Mouse (Mus musculus): Measurements from ENCODE around the gene Cd27. TPM values are rescaled to one million over a fixed set of nuclear protein-coding genes. Genes with fewer than 3 reads are reported as not detected.
"Not testable (repeated sequence)": the region's sequence is repeated elsewhere in the genome, so short reads cannot be mapped to it uniquely, and the experiment has no call there.

The Cd27 gene
- polyA plus RNA-seq (2016; fragmentation: Nextera tagmentation; extraction: Ambion mirVana), result 1.8 and 3.1 TPM in 2 replicates

- Histone ChIP-seq H3K27me3 (no peaks in the 10 kb centered on the region), H3K4me2 (replicated peaks) (no peak within 1 kb of the TSS), H3K4me3 (no peak within 1 kb of the TSS), H3K36me3 (no peaks in the 10 kb centered on the region), H3K27ac (no peak within 1 kb of the TSS), H3K9me3 (no peaks in the 10 kb centered on the region), H3K4me1 (peaks cover 6% of the 10 kb centered on the region; the same call in 1 of the 2 replicates), H3K9ac (0 out of 2 replicates have a peak within 1 kb of the TSS, but pooled peaks have one; percentile 5)
- no peak for ATAC-seq (ENCODE audit: insufficient number of reproducible peaks, insufficient read depth, low FRiP score, low TSS enrichment)
- 34% methylated on average over 6 of the region's 6 CpGs for WGBS
Measured at GRCm38 (mm10) chr6:125236782-125237181, at the start of gene Cd27. Gene Cd27, minus strand, starts transcription at chr6:125237010.

- no peaks in the 10 kb centered on the region for H3K27me3 ChIP-seq
- H3K27ac ChIP-seq, result no peak within 1 kb of the TSS
- no peaks in the 10 kb centered on the region for H3K36me3 ChIP-seq
- no peak within 1 kb of the TSS for H3K4me3 ChIP-seq
- no peaks in the 10 kb centered on the region for H3K4me1 ChIP-seq
- 0 out of 2 replicates have a peak, but pooled peaks have one; percentile 15 for ATAC-seq (ENCODE audit: insufficient number of reproducible peaks, insufficient read depth, low FRiP score, low TSS enrichment)
- 95% methylated on average over 22 of the region's 22 CpGs for WGBS
- no peaks in the 10 kb centered on the region for H3K9me3 ChIP-seq
- no peak within 1 kb of the TSS for H3K9ac ChIP-seq
- no peak within 1 kb of the TSS for H3K4me2 ChIP-seq (replicated peaks)
Measured at GRCm38 (mm10) chr6:125285890-125286289, 49.1 kb upstream of the Cd27 start, which contains the start of gene Tuba3a. Gene Tuba3a, minus strand, starts transcription at chr6:125286042.

DNA sequence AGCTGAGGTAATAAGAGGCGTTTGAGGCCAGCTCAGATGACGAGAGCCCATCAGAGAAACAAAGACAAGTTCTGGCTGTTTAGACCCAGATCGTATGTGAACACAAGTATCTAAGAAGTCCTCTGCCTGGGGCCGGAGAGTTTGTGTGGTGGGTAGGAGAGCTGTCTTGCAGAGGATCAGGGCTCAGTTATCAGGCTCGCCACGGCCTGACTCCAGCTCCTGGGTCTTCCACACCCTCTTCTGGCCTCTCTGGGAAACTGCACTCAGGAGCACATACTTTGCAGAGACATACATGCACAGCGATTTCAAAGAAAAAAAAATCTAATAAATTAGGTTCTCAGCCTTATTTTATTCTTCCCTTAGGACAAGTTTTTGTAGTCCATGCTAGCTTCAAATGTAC lies 47.9 kb upstream of the Cd27 start:
- Histone ChIP-seq H3K9ac (no peak overlapping the region), H3K4me2 (replicated peaks) (no peak overlapping the region), H3K4me1 (no peaks in the 10 kb centered on the region), H3K27me3 (no peaks in the 10 kb centered on the region), H3K9me3 (no peaks in the 10 kb centered on the region), H3K27ac (no peak overlapping the region), H3K36me3 (no peaks in the 10 kb centered on the region), H3K4me3 (no peak overlapping the region)
- ATAC-seq (ENCODE audit: insufficient number of reproducible peaks, insufficient read depth, low FRiP score, low TSS enrichment), result no peak
- WGBS, result 89% methylated on average over 7 of the region's 7 CpGs

DNA sequence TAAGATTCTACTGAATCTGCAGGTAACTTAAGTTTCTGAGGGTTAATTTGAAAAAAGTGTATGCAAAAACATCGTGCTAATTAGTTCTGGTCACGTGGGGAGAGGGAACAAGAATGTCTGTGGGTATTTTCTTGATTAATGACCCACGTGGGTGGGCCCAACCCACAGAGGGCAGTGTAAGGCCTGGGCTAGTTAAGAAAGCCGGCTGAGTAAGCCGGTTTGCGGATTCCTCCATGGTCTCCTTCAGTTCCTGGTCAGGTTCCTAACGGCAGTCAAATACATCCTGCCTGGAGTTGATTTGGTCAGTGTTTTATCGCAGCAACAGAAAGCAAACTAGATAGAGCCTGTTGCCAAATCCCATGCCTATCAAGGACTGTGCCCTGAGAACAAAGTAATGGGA lies 47.4 kb upstream of the Cd27 start:
- H3K27me3 ChIP-seq, result no peaks in the 10 kb centered on the region
- no peaks in the 10 kb centered on the region for H3K9me3 ChIP-seq
- no peak overlapping the region for H3K4me3 ChIP-seq
- no peaks in the 10 kb centered on the region for H3K36me3 ChIP-seq
- no peak overlapping the region for H3K4me2 ChIP-seq (replicated peaks)
- no peak for ATAC-seq (ENCODE audit: insufficient number of reproducible peaks, insufficient read depth, low FRiP score, low TSS enrichment)
- no peak overlapping the region for H3K27ac ChIP-seq
- no peak overlapping the region for H3K9ac ChIP-seq
- H3K4me1 ChIP-seq, result no peaks in the 10 kb centered on the region
- 51% methylated on average over 8 of the region's 8 CpGs for WGBS

DNA sequence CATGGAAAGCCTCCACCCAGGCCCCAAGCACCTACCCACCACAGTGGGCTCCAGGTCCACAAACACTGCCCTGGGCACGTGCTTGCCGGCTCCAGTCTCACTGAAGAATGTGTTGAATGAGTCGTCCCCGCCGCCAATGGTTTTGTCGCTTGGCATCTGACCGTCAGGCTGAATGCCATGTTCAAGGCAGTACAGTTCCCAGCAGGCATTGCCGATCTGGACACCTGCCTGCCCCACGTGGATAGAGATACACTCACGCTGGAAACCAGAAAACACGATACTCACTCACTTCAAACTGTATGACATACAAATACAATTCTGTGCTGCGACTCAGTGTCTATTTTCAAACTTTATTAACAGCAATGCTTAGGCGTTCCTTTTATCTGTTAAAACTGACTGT lies 45.9 kb upstream of the Cd27 start:
- H3K27me3 ChIP-seq; H3K9me3 ChIP-seq; H3K4me2 ChIP-seq (replicated peaks); H3K27ac ChIP-seq; H3K4me3 ChIP-seq; ATAC-seq (ENCODE audit: insufficient number of reproducible peaks, insufficient read depth, low FRiP score, low TSS enrichment); H3K9ac ChIP-seq; H3K4me1 ChIP-seq; H3K36me3 ChIP-seq: not testable (repeated sequence)
- 90% methylated on average over 13 of the region's 13 CpGs for WGBS

GRCm38 (mm10) chr6:125279729-125280128 lies 42.9 kb upstream of the Cd27 start:
- Histone ChIP-seq H3K36me3 (no peaks in the 10 kb centered on the region), H3K4me1 (no peaks in the 10 kb centered on the region), H3K27me3 (no peaks in the 10 kb centered on the region), H3K9ac (no peak overlapping the region), H3K4me2 (replicated peaks) (no peak overlapping the region), H3K4me3 (no peak overlapping the region), H3K27ac (no peak overlapping the region), H3K9me3 (no peaks in the 10 kb centered on the region)
- 70% methylated on average over 8 of the region's 8 CpGs for WGBS
- ATAC-seq (ENCODE audit: insufficient number of reproducible peaks, insufficient read depth, low FRiP score, low TSS enrichment), result no peak

DNA sequence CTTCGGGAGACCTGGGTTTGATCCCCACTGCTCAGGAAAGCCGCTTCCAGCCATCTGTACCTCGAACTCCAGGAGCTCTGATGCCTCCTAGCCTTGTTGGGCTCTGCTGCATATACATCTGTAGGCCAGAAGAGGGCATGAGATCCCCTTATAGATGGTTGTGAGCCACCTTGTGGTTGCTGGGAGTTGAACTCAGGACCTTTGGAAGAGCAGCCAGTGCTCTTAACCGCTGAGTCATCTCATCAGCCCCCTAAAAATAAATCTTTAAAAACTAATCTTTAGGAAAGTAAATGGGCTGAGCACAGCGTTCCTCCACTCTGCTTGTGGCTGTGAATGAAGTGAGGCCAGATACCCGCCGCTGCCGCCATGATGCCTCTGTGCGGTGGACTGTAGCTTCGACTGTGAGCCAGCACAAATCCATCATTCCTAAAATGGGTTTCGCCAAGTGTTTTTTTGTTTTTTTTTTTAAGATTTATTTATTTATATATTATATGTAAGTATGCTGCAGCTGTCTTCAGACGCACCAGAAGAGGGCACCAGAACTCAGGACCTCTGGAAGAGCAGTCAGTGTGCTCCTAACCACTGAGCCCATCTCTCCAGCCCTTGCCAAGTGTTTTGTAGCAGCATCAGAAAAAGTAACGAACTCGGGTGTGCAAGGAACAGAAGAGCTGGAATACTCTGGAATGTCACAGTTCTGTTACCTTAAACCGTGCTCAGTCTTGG lies 38.2 kb upstream of the Cd27 start:
- no peak overlapping the region for H3K9ac ChIP-seq
- 55% methylated on average over 15 of the region's 15 CpGs for WGBS
- peaks cover 5% of the 10 kb centered on the region; the same call in 1 of the 2 replicates for H3K27me3 ChIP-seq
- H3K4me3 ChIP-seq, result no peak overlapping the region
- no peak overlapping the region for H3K4me2 ChIP-seq (replicated peaks)
- H3K36me3 ChIP-seq, result no peaks in the 10 kb centered on the region
- H3K27ac ChIP-seq, result no peak overlapping the region
- H3K9me3 ChIP-seq, result no peaks in the 10 kb centered on the region
- no peak for ATAC-seq (ENCODE audit: insufficient number of reproducible peaks, insufficient read depth, low FRiP score, low TSS enrichment)
- no peaks in the 10 kb centered on the region for H3K4me1 ChIP-seq

- Histone ChIP-seq H3K36me3 (no peaks in the 10 kb centered on the region), H3K4me2 (replicated peaks) (no peak overlapping the region), H3K27ac (no peak overlapping the region), H3K4me3 (no peak overlapping the region), H3K4me1 (no peaks in the 10 kb centered on the region), H3K9ac (no peak overlapping the region), H3K27me3 (peaks cover 5% of the 10 kb centered on the region; the same call in 1 of the 2 replicates), H3K9me3 (no peaks in the 10 kb centered on the region)
- ATAC-seq (ENCODE audit: insufficient number of reproducible peaks, insufficient read depth, low FRiP score, low TSS enrichment), result no peak
- WGBS, result 78% methylated on average over 10 of the region's 10 CpGs
Measured at GRCm38 (mm10) chr6:125272228-125272785, 35.5 kb upstream of the Cd27 start.

GRCm38 (mm10) chr6:125271455-125272227 lies 34.8 kb upstream of the Cd27 start:
- Histone ChIP-seq H3K4me2 (replicated peaks) (peak overlapping the region; percentile 44), H3K36me3 (no peaks in the 10 kb centered on the region), H3K27me3 (peaks cover 5% of the 10 kb centered on the region; the same call in 1 of the 2 replicates), H3K4me1 (no peaks in the 10 kb centered on the region), H3K4me3 (peak overlapping the region; percentile 14; the same call in 1 of the 2 replicates), H3K27ac (no peak overlapping the region), H3K9ac (no peak overlapping the region), H3K9me3 (no peaks in the 10 kb centered on the region)
- peak; percentile 74; the same call in 1 of the 2 replicates for ATAC-seq (ENCODE audit: insufficient number of reproducible peaks, insufficient read depth, low FRiP score, low TSS enrichment)
- 17% methylated on average over 17 of the region's 17 CpGs for WGBS

DNA sequence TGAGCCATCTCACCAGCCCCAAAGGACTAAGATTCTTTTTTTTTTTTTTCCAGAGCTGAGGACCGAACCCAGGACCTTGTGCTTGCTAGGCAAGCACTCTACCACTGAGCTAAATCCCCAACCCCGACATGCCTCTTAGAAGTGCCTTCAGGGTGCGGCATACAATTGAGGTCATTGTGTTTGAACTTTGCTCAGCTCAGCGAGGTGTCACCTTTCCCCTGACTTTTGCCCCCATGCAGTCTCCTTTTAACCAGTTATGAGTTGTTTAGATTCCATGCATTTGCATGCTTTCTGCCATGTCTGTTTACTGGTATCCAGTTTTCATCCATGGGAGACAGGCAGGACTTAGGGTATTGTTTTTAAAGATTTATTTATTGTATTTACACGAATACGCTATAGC lies 32.0 kb upstream of the Cd27 start:
- no peak overlapping the region for H3K4me2 ChIP-seq (replicated peaks)
- no peak overlapping the region for H3K4me3 ChIP-seq
- peaks cover 5% of the 10 kb centered on the region; the same call in 1 of the 2 replicates for H3K27me3 ChIP-seq
- 32% methylated on average over 6 of the region's 6 CpGs for WGBS
- no peak overlapping the region for H3K27ac ChIP-seq
- no peak for ATAC-seq (ENCODE audit: insufficient number of reproducible peaks, insufficient read depth, low FRiP score, low TSS enrichment)
- H3K4me1 ChIP-seq, result no peaks in the 10 kb centered on the region
- H3K9me3 ChIP-seq, result no peaks in the 10 kb centered on the region
- H3K9ac ChIP-seq, result no peak overlapping the region
- H3K36me3 ChIP-seq, result no peaks in the 10 kb centered on the region

DNA sequence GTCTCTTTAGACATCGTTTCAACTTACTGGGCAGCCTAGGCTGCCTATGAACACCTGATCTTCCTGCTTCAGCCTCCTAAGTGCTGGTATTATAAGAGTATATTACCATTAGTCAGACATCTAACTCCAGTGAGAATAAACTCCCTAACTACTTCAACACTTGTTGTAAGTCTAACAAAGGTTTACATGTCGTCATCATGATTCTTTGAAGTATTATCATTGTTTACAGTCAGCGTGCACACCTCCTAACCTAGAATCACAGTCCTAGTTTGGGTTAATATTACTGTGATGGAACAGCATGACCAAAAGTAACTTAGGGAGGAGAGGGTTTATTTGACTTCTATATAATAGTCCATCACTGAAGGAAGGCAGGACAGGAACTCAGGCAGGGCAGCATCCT lies 30.7 kb upstream of the Cd27 start:
- ATAC-seq (ENCODE audit: insufficient number of reproducible peaks, insufficient read depth, low FRiP score, low TSS enrichment), result no peak
- WGBS, result 85% methylated on average over 3 of the region's 3 CpGs
- no peaks in the 10 kb centered on the region for H3K9me3 ChIP-seq

More for the DNA sequence above, 30.7 kb upstream of the Cd27 start:
- Histone ChIP-seq H3K36me3 (no peaks in the 10 kb centered on the region), H3K27ac (no peak overlapping the region), H3K4me2 (replicated peaks) (no peak overlapping the region), H3K4me1 (no peaks in the 10 kb centered on the region), H3K27me3 (no peaks in the 10 kb centered on the region), H3K9ac (no peak overlapping the region), H3K4me3 (no peak overlapping the region)

Data from embryonic facial prominence, embryonic 12.5 days (tissue).